Mouse (Mus musculus): ENCODE measurements around the gene Dixdc1.
A peak's percentile ranks its signal among the peaks of the same experiment; 100 is the strongest.

- TF ChIP-seq CTCF (conservative IDR thresholded peaks at IDR 0.05; ENCODE audit: insufficient read depth, insufficient read length, low read depth, low read length) (peak; percentile 55), POLR2A (IDR thresholded peaks at IDR 0.05; ENCODE audit: low read depth, low read length) (no peak)
Observed at GRCm38 (mm10) chr9:50782155-50782554, 42.8 kb upstream of the Dixdc1 start.

Data from kidney, adult 2 months (tissue).